Mouse (Mus musculus): ENCODE data around the gene Gm8439. TPM values are rescaled to one million over a fixed set of nuclear protein-coding genes. Genes with fewer than 3 reads are reported as not detected.
"Not testable (repeated sequence)": the region's sequence is repeated elsewhere in the genome, so short reads cannot be mapped to it uniquely, and the experiment has no call there.

Gene Gm8439
- polyA plus RNA-seq, 1 experiment from 2014 or later: not detected

DNA sequence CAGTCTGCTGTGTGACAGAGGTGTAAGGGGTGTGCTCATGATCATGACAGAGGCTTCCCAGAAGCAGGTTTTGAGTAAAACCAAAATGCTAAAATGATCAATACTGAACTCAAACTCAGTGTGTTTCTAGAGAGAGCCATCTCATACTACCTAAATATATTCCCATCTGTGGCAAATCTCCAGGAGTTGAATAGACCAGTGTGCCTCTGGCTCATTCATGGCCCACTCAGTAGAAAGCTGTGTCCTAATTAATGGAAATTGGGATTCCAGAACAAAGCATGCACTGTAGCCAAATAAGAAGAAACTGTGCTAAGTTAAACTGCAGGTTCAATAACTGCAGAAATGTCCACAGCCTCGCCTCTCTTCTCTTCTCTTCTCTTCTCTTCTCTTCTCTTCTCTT, 1.6 kb upstream of the Gm8439 start:
- Histone ChIP-seq H3K36me3 (no peaks in the 10 kb centered on the region), H3K27ac (no peak overlapping the region), H3K9me3 (no peaks in the 10 kb centered on the region), H3K4me3 (no peak overlapping the region), H3K9ac (no peak overlapping the region), H3K4me1 (peaks cover 6% of the 10 kb centered on the region; the same call in 1 of the 2 replicates), H3K27me3 (peaks cover 22% of the 10 kb centered on the region), H3K4me2 (replicated peaks) (no peak overlapping the region)
- WGBS: 59% methylated on average over 1 of the region's 1 CpGs
- ATAC-seq (ENCODE audit: low FRiP score, low read depth): no peak

DNA sequence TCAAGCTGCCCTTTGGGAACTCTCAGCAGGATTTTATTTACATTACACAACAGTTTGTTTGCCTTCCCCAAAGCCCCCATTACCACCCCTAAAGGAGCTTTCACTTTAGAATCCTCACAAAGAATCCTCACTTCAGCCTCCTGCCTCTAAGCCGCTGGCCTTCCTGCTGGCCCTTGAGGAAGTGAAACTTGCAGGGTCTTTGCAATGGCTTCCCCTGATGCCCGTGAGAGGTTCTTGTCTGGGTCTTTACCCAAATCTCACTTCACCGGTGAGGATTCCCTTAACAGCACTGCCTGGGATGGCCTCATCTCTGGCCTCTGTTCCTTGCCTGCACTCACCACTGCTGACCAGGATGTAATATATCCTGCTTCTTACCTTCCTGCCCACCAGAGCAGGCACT, 525 bp downstream of the Gm8439 start:
- H3K4me3 ChIP-seq: no peak overlapping the region
- no peak overlapping the region for H3K9ac ChIP-seq
- ATAC-seq (ENCODE audit: low FRiP score, low read depth): no peak
- H3K4me1 ChIP-seq: peaks cover 6% of the 10 kb centered on the region; the same call in 1 of the 2 replicates
- H3K36me3 ChIP-seq: no peaks in the 10 kb centered on the region
- H3K4me2 ChIP-seq (replicated peaks): no peak overlapping the region
- WGBS: 16% methylated on average over 3 of the region's 3 CpGs
- no peaks in the 10 kb centered on the region for H3K9me3 ChIP-seq
- peaks cover 22% of the 10 kb centered on the region for H3K27me3 ChIP-seq
- no peak overlapping the region for H3K27ac ChIP-seq

DNA sequence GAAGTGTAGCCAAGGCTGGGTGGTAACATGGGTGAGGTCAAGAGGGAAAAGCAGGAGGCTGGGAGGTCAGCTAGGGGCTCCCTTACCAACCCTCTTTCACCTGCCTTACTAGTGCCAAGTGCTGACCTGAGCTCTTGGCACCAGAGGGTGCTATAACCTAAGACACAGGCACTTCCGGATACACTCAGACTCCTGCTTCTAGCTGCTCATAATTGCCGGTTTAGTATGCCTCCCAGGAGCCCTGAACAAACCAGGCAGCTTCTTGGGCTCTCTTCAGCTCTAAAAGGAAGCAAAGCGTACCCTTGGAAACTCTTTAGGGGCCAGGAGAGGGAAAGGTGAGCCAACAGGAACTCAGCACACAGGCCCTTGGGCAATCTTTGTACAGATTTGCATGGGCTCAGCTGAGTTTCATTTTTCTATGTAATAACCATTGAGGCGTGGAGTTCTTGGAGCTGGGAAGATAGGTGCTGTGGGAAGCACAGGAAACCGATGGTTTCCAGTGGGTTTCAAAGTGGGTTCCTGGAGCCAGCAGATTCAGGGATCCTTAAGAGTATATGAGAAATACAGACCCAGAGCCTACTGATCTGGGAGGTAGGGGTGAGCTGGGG, 1.4 kb downstream of the Gm8439 start:
- Histone ChIP-seq H3K9me3 (no peaks in the 10 kb centered on the region), H3K4me1 (peaks cover 6% of the 10 kb centered on the region; the same call in 1 of the 2 replicates), H3K4me2 (replicated peaks) (peak overlapping the region; percentile 17; the same call in 1 of the 2 replicates), H3K27ac (no peak overlapping the region), H3K27me3 (peaks cover 22% of the 10 kb centered on the region), H3K4me3 (no peak overlapping the region), H3K9ac (no peak overlapping the region), H3K36me3 (no peaks in the 10 kb centered on the region)
- peak; percentile 81 for ATAC-seq (ENCODE audit: low FRiP score, low read depth)
- 25% methylated on average over 5 of the region's 5 CpGs for WGBS

DNA sequence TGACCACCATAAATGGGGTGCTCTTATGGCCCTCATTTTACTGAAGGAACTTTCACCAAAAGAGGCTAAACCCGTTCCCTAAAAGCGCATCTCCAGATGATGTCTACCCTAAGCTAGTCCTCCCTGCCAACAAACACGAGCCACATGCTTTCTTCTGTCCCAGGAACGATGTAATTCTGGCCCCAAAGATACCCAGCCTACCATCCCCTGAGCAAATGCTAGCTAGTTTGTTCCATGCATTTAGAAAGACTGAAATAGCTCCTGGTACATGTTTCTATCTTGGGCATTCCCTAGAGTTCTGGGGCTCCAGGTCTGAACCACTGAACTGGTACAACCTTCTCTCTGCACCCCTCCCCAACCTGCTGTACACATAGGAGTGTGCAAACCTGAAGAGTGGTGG, 2.4 kb downstream of the Gm8439 start:
- peaks cover 22% of the 10 kb centered on the region for H3K27me3 ChIP-seq
- WGBS: 84% methylated on average over 4 of the region's 4 CpGs
- no peak overlapping the region for H3K9ac ChIP-seq
- no peak overlapping the region for H3K27ac ChIP-seq
- H3K4me3 ChIP-seq: no peak overlapping the region
- no peaks in the 10 kb centered on the region for H3K9me3 ChIP-seq
- no peak for ATAC-seq (ENCODE audit: low FRiP score, low read depth)
- no peak overlapping the region for H3K4me2 ChIP-seq (replicated peaks)
- no peaks in the 10 kb centered on the region for H3K36me3 ChIP-seq
- peaks cover 6% of the 10 kb centered on the region; the same call in 1 of the 2 replicates for H3K4me1 ChIP-seq

DNA sequence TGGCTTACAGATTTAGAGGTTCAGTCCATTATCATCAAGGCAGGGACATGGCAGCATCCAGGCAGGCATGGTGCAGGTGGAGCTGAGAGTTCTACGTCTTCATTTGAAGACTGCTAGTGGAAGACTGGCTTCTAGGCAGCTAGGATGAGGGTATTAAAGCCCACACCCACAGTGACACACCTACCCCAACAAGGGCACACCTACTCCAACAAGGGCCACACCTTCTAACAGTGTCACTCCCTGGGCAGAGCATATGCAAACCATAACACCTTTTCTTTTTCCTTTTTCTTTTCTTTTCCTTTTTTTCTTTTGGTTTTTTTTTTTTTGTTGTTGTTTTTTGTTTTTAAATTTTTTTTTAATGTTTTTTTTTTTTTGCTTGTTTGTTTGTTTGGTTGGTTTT, 7.7 kb downstream of the Gm8439 start:
- H3K4me1 ChIP-seq; ATAC-seq (ENCODE audit: low FRiP score, low read depth); H3K4me2 ChIP-seq (replicated peaks); H3K27me3 ChIP-seq; H3K27ac ChIP-seq; H3K36me3 ChIP-seq; H3K4me3 ChIP-seq; H3K9ac ChIP-seq; H3K9me3 ChIP-seq: not testable (repeated sequence)
- WGBS: 74% methylated on average over 1 of the region's 1 CpGs

DNA sequence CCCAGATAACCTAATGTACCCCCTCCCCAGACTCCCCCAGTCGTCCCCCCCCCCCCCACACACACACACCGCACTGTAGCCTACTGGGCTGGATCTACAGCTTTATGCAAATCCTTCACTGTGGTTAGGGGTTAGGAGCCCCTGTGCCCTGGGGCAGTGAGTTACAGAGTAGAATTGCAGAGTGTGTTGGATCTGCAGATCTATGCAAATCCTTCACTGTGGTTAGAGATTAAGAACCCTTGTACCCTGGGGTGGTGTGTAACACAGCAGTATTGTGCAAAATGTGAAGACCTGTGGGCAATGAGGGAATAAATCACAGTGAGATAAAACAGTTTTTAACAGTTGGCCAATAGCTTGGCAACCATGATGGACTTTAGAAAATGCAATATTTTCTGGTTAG, 10.4 kb downstream of the Gm8439 start:
- Histone ChIP-seq H3K36me3 (no peaks in the 10 kb centered on the region), H3K9me3 (no peaks in the 10 kb centered on the region), H3K4me3 (no peak overlapping the region), H3K27me3 (no peaks in the 10 kb centered on the region), H3K4me1 (no peaks in the 10 kb centered on the region), H3K27ac (no peak overlapping the region), H3K4me2 (replicated peaks) (no peak overlapping the region), H3K9ac (no peak overlapping the region)
- 31% methylated on average over 2 of the region's 2 CpGs for WGBS
- no peak for ATAC-seq (ENCODE audit: low FRiP score, low read depth)

DNA sequence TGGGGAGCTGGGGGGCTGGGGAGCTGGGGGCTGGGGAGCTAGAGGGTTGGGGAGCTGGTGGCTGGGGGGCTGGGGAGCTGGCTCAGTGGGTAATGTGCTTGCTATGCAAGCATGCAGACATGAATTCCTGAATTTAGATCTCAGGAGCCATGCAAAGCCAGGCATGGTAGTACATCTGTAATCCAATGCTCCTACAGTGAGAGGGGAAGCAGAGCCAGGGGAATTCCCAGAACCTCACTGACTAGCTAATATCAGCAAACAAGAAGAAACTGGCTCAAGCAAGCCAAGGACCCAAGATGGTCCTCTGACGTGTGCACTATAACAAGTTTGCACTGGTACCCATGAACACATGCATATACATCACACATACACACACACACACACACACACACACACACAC, 13.2 kb downstream of the Gm8439 start:
- WGBS: 46% methylated on average over 1 of the region's 1 CpGs
- Histone ChIP-seq H3K4me1 (no peaks in the 10 kb centered on the region), H3K36me3 (no peaks in the 10 kb centered on the region), H3K9me3 (no peaks in the 10 kb centered on the region), H3K27me3 (no peaks in the 10 kb centered on the region), H3K9ac (no peak overlapping the region), H3K4me2 (replicated peaks) (no peak overlapping the region), H3K27ac (no peak overlapping the region), H3K4me3 (no peak overlapping the region)
- peak; percentile 36 for ATAC-seq (ENCODE audit: low FRiP score, low read depth)

DNA sequence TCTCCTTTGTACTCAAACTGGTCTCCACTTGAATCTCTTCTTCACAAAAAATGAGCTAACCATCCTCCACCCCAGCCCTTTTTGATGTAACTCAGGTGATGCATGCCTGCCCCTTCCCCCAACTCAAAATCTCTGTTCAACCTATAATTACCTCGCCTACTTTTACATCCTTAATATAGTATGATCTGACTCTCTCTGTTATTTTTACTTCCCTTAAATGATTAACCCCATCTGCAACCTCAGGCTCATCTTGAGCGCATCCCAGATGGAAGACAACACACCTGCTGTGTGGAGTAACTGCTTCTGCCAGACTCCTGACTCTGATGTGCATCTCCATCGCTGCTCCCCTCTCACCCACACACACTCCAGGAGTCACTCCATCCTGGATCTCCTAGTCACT, 14.1 kb downstream of the Gm8439 start:
- Histone ChIP-seq H3K27me3 (no peaks in the 10 kb centered on the region), H3K9me3 (no peaks in the 10 kb centered on the region), H3K36me3 (no peaks in the 10 kb centered on the region), H3K27ac (no peak overlapping the region), H3K4me1 (no peaks in the 10 kb centered on the region), H3K4me3 (no peak overlapping the region), H3K9ac (no peak overlapping the region), H3K4me2 (replicated peaks) (no peak overlapping the region)
- WGBS: 73% methylated on average over 3 of the region's 3 CpGs
- no peak for ATAC-seq (ENCODE audit: low FRiP score, low read depth)

DNA sequence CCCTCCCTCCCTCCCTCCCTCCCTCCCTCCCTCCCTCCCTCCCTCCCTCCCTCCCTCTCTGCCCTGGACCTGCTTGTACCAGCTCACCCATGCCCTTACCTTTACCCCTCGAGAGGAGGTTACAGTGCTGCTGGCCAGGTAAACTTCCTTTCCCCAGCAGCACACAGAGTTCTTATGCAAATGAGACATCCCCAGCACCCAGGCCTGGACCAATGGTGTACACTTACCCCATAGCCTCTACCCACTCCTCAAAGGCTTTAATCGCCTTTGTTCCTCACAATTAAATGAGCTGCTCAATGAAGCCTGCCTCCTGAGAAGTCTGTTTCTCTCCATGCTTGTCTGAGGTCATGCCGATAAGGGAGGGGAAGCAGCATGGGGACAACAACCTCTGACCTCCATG, 18.4 kb downstream of the Gm8439 start:
- WGBS: 53% methylated on average over 3 of the region's 3 CpGs

DNA sequence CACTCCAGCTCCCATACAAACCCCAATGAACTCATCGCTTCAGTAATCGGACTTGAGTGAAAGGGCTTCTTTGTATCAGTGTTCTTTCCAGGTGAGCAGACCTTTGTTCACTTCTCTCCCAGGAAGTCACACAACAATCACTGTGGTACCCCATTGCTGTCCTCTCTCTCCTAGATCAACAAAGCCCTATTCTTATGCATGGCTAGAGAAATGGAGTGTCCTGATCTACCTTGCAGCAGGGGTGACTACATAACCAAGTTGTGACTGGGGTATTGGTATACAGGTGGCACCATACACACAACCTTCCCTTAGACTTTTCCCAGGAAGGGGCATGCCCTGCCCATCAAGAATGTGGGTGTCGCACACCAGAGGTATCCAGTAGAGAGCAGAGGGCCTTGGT, 22.5 kb downstream of the Gm8439 start:
- no peaks in the 10 kb centered on the region for H3K27me3 ChIP-seq
- no peak overlapping the region for H3K4me3 ChIP-seq
- no peak for ATAC-seq (ENCODE audit: low FRiP score, low read depth)
- peaks cover 4% of the 10 kb centered on the region; the same call in 1 of the 2 replicates for H3K4me1 ChIP-seq
- no peak overlapping the region for H3K4me2 ChIP-seq (replicated peaks)
- H3K9me3 ChIP-seq: no peaks in the 10 kb centered on the region
- no peaks in the 10 kb centered on the region for H3K36me3 ChIP-seq
- H3K9ac ChIP-seq: no peak overlapping the region
- 91% methylated on average over 3 of the region's 3 CpGs for WGBS
- H3K27ac ChIP-seq: no peak overlapping the region

More for the DNA sequence above, 18.4 kb downstream of the Gm8439 start:
- Histone ChIP-seq H3K9me3 (no peaks in the 10 kb centered on the region), H3K27me3 (no peaks in the 10 kb centered on the region), H3K4me3 (no peak overlapping the region), H3K9ac (no peak overlapping the region), H3K4me2 (replicated peaks) (no peak overlapping the region), H3K4me1 (no peaks in the 10 kb centered on the region), H3K36me3 (no peaks in the 10 kb centered on the region), H3K27ac (no peak overlapping the region)
- ATAC-seq (ENCODE audit: low FRiP score, low read depth): no peak

- Histone ChIP-seq H3K27me3 (no peaks in the 10 kb centered on the region), H3K36me3 (no peaks in the 10 kb centered on the region), H3K4me1 (peaks cover 7% of the 10 kb centered on the region), H3K9ac (no peak overlapping the region), H3K9me3 (no peaks in the 10 kb centered on the region), H3K4me2 (replicated peaks) (no peak overlapping the region), H3K27ac (no peak overlapping the region), H3K4me3 (no peak overlapping the region)
- no peak for ATAC-seq (ENCODE audit: low FRiP score, low read depth)
- WGBS: 36% methylated on average over 9 of the region's 9 CpGs
Measured at GRCm38 (mm10) chr4:120612304-120613080, 23.9 kb downstream of the Gm8439 start.

GRCm38 (mm10) chr4:120613691-120614329, 25.3 kb downstream of the Gm8439 start:
- no peak overlapping the region for H3K4me3 ChIP-seq
- H3K9ac ChIP-seq: no peak overlapping the region
- peaks cover 7% of the 10 kb centered on the region for H3K4me1 ChIP-seq
- H3K9me3 ChIP-seq: no peaks in the 10 kb centered on the region
- ATAC-seq (ENCODE audit: low FRiP score, low read depth): no peak
- H3K27me3 ChIP-seq: no peaks in the 10 kb centered on the region
- H3K4me2 ChIP-seq (replicated peaks): no peak overlapping the region
- WGBS: 79% methylated on average over 8 of the region's 8 CpGs
- no peaks in the 10 kb centered on the region for H3K36me3 ChIP-seq
- no peak overlapping the region for H3K27ac ChIP-seq
